Mouse (Mus musculus) adrenal gland, adult (tissue): ENCODE data around the gene Ptpn13.
A peak's percentile ranks its signal among the peaks of the same experiment; 100 is the strongest.

ENCODE experiments used
- DNase-seq, 2 experiments: peaks; one replicate each; pipeline ENCODE4 v3.0.0; 2022 to 2023; ENCODE audit warnings: low spot score in 1 of 2; ENCODE audit not compliant: inconsistent age in 2 of 2

The Ptpn13 gene

DNA sequence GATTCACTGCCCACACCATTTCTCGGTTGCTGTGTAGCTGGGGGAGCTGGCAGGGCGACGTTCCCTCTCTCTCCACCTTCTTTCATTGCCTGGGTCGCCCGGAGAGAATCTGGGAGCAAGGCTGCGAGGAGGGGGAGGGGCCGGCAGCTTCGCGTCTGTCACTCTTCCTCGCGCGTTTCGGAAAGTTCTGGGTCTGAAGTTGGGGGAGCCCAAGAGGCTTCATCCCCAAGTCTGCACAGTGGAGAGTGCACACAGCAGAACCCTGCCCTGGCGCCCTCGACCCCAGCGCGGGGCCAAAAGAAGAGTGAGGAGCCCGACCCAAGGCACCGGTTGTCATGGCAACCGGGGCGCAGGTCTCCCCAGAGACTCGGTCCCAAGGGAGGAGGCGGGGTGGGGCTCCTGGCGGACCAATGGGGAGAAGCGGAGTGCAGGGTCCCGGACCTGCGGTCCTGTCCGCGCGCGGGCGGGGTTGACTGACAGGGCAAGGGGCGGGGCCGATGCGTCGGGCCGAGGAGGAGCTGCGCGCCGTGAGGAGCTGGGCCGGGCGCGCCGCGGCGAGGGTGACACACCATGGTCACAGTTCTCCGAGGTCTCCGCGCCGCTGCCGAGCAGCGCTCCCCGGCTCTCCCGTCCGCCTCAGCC lies at the start of gene Ptpn13:
TSS of gene Ptpn13 (plus strand) at position 515 of the 642 bp plus-strand sequence.
- DNase-seq: peak; percentile 98 to 99

DNA sequence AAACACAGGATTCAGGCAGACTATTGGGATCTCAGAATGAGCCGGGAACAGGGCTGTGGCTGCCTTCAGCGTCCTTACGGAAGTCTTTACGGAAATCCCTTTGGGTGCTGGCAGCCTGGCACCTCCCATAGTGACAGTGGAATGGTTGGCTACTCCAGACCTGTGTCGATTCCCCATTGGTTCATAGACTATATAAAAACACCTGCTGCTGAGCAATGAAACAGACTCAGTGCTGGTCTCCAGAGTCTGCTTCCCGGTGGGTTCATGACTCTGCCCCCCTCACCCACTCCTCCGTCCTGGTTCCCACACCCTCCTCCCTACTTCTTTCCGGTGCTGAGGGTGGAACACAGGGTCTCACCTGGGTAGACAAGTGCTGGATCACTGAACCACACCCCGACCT lies 49.8 kb upstream of the Ptpn13 start:
- no peak for DNase-seq

DNA sequence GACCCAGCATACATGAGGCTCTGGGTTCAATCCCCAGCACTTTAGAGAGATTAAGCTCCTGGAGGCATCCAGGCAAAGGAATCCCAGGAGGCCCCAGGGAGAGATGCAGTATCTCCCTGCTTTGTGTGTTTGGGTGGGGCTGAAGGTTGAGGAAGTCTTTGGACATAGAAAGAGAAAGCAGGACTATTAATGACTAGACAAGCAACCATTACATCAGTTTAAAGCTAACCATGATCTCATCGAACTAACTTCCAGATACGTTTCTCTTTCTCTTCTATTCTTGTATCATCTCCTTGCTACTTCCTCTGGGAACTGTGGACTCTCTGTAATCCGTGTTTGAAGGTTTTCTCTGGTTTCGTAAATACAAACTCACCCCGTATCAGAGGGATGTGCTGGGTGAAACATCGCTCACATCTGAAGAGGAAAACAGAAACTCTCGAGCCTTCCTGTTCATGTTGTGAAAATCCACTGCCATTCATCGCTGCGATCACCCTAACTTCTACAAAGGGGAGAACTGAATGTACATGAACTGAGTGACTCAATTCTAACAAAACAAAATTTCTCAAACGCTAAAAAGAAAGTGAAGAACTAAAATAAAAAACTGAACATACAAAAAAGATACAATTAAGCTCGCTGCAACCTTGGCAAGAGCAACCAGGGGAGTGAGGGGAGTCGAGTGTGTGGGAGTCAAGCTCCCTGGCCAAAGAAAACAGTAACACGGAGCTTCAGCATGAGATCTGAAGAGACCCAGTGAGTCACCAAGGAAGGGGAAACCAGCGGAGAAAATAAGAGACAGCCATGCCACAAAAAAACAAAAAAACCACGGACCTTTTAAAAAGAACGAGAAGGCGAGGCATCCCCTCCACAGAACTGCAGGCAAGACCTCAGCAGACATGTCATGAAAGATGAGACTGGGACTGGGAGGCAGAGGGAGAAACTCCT lies 48.4 kb upstream of the Ptpn13 start:
- DNase-seq: peak; percentile 26 to 70

DNA sequence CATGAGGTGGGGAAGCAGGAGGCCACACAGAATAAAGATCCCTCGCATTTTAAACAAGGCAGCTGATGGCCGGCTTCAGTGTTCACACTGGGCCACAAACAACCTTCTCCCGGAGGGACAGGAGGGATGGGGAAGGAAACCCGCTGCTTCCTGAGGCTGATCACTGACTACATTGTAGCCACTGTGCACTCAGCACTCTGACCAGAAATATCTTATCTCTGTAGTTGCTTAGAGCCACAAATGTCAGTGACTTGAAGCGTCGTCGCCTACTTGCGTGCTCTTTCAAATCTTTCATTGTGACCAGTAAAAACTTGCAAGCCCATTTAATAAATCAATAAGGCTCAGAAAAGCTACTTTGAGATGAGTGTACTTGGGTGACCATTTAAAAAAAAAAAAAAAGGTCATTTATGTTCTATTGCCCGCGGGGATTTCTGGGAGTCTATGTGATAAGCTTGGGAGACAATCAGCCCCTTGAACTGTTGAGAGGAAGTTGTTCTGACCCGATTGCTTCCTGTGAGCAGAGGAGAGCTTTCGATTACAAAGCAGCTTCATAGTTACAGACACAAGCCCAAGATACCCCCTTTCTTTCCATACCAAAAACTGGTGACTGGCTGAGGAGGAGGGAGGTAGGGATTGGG lies 47.4 kb upstream of the Ptpn13 start:
- DNase-seq: no peak

DNA sequence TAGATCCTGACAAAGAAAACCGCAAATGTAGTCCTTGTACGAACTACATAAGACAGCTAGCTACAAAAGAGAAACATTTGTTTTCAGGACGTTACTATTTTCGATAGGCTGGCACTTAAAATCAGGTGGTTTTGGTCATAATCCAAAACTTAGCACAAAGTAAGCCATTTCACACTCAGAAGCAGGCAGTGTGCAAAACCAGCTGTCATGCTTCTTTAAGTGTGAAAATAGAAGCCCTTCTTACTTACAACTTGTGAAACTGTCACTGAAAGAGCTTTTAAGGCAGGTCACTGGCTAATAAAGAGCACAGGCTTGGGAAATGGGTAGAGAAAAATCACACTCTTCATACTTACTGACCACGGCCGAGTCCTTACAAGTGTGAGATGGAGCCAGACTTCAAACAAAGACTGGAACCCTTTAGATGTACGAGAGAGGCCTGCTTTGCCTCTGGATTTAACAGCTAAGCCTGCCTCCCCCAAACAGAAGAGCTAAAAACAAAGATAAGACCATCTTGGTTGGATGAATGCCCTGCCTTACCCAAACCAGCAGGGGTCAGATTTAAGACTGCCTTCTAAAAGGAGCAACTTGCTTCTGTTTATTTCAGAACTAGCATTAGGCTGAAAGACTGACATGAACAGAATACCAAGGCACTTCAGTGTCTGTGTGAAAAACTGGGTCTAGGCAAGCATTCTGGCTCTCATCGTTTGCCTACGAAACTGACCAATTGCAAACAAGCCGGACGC lies 44.0 kb upstream of the Ptpn13 start:
- no peak for DNase-seq

DNA sequence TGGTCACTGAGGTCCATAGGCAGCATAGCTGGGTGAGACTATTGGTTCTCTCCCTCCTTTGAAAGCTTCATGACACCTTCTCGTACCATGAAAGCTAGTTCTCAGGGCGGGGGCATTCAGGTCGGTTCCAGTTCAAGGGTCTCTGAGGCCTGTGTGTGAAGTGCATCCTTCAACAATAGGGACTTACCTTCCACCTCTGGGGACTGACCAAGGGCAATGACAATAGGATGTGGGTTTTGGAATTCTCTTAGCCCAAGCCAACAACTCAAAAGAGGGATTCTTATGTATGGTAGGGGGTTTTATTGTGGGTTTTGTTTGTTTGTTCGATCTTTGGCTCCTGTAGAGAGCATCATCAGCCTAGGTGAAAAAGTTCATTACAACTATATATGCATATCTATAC lies 42.0 kb upstream of the Ptpn13 start:
- no peak for DNase-seq

DNA sequence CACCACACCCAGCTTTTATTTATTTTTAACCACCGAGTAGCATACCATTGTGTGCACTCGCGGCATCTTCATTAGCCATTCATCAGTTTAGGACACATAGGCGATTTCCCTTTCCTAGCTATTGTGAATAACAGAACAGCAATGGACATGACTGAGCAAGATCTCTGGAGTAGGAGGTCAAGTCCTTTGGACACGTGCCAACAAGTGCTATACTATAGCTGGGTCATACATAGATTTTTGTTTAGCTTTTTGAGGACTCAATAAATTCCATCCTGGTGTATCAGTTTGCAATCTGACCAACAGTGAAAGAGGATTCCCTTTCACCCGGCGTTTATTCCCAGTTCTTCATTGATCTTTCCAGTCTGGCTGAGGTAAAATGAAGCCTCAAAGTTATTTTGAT lies 41.0 kb upstream of the Ptpn13 start:
- no peak for DNase-seq

DNA sequence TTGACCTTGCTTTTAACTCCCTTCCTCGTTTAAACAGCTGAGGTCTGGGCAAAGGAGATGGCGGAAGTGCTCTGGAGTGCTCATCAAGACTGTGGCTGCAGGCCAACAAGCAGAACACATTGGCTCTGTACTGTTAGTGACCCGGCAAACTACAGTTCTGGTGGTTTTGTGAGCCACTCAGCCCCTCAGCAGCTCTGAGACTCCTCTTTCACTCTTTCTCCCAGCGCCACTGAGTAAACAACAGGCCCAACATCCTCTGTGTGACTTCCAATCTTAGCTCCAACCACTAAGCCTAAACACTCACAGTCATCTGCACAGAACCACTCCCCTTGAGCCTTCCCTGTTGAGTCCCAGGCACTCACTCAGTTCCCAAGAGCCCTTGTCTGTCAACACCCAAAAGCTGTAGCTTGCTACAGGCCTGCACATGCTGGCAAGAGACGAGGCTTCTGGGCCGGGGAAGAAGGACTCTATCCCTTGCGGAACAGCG lies 37.4 kb upstream of the Ptpn13 start:
- peak; percentile 52 to 60 for DNase-seq

DNA sequence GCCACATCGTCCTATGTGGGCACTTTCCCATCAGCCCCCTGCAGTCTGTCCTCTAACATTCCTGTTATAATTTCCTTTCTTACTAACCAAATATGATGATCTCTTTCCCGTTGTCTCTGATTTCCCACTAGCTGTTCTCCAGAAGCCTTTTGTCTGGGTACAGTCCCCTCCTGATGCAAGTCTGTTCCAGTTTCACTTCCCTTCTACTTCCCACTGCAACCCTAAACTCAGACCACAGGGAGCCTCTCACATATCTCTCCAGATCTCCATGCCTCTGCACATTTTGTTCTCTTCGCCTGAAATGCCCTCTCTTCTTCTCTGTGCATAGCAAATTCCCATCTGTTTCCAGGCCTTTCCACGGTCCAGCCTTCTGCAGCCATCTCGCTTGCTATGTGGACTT lies 35.6 kb upstream of the Ptpn13 start:
- DNase-seq: peak in 1 of 2 experiments; percentile 31

DNA sequence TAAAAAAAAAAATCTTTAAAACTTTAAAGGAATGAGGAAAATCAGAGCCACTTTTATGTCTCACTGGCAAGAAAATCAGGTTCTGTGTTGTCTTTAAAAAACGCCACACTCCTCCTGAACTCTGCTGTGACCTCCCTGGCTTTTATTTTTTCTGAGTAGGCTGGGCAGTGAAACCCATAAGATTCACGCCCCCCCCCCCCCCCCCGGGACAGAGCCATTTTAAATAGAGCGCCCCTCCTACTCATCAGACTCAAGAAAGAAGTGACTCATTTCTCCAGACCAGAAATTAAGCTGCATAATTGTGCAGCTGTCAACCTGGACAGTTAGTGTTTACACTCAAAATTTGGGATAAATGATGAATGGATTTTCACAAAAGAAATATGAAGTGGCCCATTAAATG lies 31.8 kb upstream of the Ptpn13 start:
- DNase-seq: no peak

DNA sequence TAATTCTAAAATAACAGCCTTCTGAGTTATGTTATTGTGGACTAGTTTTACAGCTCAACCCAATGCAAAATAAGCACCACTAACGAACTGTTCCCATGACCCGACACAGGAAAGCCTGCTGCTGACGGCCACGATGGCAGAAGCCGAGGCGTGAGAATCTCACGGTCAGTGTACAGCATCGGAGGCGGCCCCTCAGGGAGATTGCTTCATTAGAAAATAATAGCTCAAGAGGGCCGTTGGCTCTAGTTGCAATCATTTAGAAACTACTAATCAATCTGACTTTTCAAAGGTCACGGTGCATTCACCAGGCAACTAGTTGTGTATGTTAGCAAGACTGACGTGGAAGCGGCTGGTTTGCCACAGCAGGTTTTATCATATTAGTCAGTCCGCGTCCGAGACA lies 31.2 kb upstream of the Ptpn13 start:
- no peak for DNase-seq

DNA sequence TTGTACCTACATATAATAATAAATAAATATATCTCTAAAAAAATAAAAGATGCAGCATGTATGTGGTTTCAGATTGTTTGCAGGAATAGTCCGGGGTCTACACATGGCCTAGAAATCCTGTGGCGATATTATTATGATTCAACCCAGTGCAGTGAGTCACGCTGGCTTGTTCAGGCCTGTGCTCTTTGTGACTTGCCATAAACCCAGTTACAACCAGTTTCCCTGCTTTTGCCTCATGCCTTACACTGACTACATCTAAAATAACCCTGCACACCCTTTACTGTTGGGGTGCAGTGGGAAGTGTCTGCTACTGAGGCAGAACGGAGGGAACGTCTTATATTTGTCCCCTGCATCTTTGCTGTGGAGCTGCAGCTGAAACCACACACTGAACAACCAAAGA lies 29.3 kb upstream of the Ptpn13 start:
- DNase-seq: no peak

DNA sequence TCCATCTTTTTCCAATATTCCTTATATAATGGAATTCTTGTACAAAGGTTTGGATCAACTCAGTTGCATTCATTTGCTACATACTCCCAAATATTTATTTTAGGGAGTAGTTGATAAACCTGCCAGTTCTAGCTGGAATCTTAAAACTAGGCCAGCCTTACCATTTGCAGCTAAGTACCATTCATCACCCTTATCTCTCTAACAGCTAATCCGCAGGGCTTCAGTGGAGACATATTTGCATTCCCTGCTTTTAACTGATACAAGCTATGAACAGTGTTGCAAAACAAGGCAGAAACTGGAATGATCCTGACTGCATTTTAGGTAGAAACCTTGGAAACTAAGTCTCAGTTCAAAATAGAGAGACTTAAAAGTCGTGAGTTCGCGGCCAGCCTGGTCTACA lies 27.6 kb upstream of the Ptpn13 start:
- DNase-seq: no peak

DNA sequence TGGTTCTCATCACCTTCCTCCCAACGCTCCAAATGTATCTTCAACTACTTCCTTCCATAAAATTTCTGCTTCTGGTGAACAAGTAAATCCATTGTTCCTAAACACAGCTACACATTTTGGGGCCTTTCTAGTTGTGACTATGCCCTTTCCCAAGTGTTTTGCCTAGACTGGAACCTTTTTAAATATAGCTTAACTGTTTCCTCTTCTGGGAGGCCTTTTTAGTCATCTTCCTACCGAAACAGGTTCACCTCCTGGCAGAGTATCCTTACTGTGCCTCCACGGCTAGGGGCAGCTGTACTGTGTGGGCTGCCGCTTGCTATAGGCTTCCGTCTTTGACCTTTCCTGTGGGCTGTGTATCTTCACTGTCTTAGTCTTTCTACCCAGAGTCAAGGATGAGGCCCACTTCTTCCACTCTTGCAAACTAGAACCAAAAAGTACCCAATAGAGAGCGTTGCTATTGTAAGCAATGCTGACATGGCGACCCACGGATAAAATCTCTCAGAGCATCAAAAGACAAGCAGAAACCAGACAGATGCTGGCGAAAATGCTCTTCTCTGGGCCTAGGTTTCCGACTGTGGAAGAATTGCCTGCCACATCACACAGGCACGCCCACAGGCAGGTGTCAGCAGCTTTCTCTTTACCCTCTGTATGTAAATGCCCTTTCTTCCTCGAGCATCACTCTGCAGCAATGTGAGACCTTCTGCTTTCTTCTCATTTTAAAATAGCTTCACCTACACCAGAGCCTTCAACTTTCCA lies 20.6 kb upstream of the Ptpn13 start:
- DNase-seq: no peak

DNA sequence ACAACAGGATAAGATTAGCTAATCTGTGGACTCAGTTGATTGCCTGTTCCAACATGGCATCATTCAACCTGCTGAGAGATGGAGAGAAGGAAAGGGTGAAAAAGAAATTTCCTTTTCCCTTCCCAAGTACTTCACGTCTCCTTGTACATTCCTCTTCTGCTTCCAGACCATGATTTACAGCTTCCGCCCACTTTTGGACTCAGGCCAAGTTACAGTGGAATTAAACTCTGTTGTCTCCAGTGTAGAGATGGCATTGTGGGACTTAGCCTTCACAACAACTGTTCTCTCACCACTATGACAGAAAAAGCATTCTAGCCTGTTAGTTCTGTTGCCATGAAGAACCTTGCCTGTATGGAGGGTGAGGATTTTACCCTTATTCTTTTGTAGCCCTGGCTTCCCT lies 19.1 kb upstream of the Ptpn13 start:
- no peak for DNase-seq

DNA sequence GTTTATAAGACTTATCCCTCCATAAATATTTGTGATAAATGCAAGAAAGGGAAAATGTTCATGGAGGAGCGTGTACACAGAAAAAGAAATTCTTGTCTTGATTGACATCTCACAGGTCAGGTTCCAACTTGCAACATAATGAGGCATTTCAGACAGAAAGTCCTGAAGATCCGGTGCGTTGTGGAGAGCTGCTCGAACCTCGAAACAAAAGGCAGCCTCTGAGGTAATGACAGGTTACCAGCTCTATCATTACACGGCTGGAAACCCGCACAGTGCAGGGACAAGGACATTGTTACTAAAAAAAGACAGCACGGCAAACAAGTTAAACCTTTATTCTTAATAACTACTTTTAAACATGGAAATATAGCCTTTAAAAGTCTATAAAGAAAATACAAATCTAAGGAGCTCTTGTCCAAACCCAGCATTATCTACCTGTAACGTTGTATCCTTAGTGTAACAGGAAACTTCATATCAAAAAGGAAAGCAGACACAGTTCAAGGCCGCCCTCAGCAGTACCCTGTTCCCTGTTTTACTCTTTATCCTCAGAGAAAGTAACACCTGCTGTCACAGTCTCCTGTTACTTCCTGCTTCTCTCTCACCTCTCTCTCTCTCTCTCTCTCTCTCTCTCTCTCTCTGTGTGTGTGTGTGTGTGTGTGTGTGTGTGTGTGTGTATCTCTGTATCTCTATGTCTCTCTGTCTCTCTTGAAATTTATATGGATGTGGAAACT lies 12.8 kb upstream of the Ptpn13 start:
- no peak for DNase-seq

DNA sequence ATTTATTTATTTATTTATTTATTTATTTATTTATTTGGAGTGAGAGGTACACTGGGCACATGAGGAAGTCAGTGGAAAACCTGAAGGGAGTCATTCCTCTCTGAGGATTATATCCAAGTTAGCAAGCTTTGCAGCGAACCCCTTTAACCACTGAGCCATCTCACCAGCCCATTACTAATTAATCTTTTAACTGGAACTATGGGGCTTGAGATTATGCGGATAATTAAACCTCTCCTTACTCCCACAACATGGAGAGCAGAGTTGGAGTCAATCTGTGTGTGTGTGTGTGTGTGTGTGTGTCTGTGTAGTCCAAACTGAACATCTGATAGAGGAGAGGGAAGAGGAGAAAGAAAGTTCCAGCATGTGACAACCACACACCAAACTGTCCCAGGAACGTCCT lies 10.4 kb upstream of the Ptpn13 start:
- DNase-seq: no peak

DNA sequence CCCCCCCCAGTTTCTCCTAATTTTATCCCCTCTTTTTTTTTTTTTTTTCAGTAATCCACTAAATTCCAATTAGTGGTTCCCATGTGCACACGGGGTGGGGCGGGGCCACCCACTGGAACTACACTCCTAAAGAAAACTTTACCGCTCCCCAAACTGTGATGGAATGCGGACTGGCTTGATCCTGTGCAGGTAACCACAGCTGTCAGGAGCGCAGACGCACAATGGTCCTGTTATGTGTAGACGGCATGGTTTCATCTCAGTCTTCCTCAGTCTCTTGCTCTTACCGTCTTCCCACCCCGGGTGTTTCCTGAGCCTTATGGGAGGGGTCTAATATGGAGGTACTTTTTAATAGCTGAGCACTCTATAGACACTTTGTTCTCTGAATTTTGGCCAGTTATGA lies 7.0 kb upstream of the Ptpn13 start:
- DNase-seq: no peak

DNA sequence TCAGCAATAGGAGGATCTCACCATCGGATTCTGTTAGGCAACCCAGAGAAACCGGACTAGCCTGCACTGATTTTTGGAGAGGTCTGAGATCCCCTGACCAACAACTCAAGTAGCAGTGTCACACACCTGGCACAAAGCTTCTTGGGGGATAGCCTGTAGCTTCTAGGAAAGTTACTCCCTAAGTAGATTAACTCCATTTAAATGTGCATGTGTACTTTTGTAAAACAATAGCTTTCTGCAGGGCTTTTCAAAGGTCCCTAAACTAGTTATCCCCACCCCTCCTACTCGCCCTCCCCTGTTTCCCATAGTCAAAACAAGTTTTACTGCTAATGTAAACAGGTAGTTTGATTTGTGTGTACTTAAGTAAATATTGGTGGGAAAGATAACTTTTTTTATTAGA lies 6.1 kb upstream of the Ptpn13 start:
- no peak for DNase-seq

DNA sequence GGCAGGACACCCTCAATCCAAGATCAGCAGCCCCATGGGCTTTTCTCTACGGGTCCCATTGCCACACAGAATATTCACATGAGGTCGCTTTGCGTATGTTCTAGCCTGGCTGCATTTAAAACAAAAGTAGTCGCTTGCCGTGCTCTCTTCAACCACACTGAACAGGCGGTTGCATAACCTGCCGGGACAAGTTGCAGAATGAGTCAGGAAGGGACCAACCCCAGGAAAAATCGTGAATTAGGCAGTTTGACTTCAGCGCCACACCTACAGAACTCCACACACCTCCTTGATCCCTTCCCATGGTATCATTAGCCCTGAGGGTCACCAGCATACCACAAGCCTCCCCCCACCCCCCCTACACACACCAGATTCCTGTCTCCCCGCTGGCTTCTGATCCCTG lies 4.4 kb upstream of the Ptpn13 start:
- no peak for DNase-seq
